Mouse (Mus musculus): ENCODE results near the gene Mdfi. TPM values are rescaled to one million over a fixed set of nuclear protein-coding genes. Genes with fewer than 3 reads are reported as not detected.

Gene Mdfi
- total and polyA plus RNA-seq, 2 experiments from 2014 or later: 1.6 to 21.4 TPM

GRCm38 (mm10) chr17:47815446-47815845 lies 19.0 kb downstream of the Mdfi start:
- TF ChIP-seq CTCF (IDR thresholded peaks at IDR 0.05): no peak
- no peaks in the 10 kb centered on the region for H3K9me3 ChIP-seq (ENCODE audit: low read length)
- no peaks in the 10 kb centered on the region for H3K27me3 ChIP-seq (ENCODE audit: insufficient read depth, low read length)
- no peaks in the 10 kb centered on the region for H3K4me1 ChIP-seq (ENCODE audit: insufficient read depth, low read length)
- WGBS: 59% methylated on average over 10 of the region's 10 CpGs
- no peak for DNase-seq (ENCODE audit: low spot score)
- ATAC-seq (ENCODE audit: low FRiP score): no peak
- no peak overlapping the region for H3K4me2 ChIP-seq (ENCODE audit: low read depth, low read length, poor library complexity, severe bottlenecking)
- no peak overlapping the region for H3K4me3 ChIP-seq (ENCODE audit: low read depth, low read length)
- no peaks in the 10 kb centered on the region for H3K36me3 ChIP-seq (ENCODE audit: insufficient read depth, low read length)
- H3K27ac ChIP-seq (ENCODE audit: low read depth, low read length): no peak overlapping the region
- no peak overlapping the region for H3K9ac ChIP-seq (replicated peaks; ENCODE audit: low read length, poor library complexity, severe bottlenecking)

DNA sequence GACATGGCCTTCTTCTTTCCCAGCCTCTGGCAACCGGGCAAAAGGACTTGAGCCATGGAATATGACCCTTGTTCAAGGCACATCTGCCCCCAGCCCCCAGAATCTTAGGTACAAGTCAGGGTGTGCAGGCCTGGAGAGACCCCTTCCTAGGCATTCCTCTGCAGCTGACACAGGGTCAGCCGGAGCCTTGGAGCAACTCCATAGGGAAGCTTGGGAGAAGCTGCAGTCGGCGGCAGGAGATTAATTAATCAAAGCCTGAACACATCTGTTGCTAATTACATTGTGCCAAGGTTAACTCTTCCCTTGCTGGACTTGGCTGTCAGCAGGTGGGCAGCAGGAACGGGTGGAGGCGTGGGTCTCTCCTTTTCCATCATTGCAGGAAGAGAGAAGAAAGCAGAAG lies 20.0 kb downstream of the Mdfi start:
- Histone ChIP-seq H3K4me2 (ENCODE audit: low read depth, low read length, poor library complexity, severe bottlenecking) (no peak overlapping the region), H3K9ac (replicated peaks; ENCODE audit: low read length, poor library complexity, severe bottlenecking) (no peak overlapping the region), H3K27me3 (ENCODE audit: insufficient read depth, low read length) (no peaks in the 10 kb centered on the region), H3K9me3 (ENCODE audit: low read length) (no peaks in the 10 kb centered on the region), H3K4me3 (ENCODE audit: low read depth, low read length) (no peak overlapping the region), H3K27ac (ENCODE audit: low read depth, low read length) (no peak overlapping the region), H3K36me3 (ENCODE audit: insufficient read depth, low read length) (no peaks in the 10 kb centered on the region), H3K4me1 (ENCODE audit: insufficient read depth, low read length) (no peaks in the 10 kb centered on the region)
- WGBS: 32% methylated on average over 6 of the region's 6 CpGs
- ATAC-seq (ENCODE audit: low FRiP score) (no peak), DNase-seq (ENCODE audit: low spot score) (peak; percentile 24)
- TF ChIP-seq CTCF (IDR thresholded peaks at IDR 0.05): no peak

DNA sequence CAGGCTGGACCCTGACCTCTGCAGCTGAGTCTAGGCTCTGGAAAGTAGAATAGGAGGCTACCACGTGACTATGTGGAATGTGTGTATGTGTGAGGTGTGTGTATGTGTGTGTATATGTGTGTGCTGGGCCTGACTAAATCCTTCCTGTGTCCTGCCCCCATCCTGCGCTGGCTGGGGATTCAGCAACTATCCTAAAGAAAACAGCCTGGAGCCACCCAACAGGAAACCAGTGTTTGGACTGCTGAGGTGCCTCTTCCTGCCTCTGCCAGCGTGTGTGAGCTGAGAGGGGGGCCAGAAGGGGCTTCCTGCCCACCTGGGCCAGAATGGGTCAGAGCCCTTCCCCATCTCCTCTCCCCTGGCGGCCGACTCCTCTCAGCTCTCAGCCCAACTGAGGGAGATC lies 20.9 kb downstream of the Mdfi start:
- H3K9ac ChIP-seq (replicated peaks; ENCODE audit: low read length, poor library complexity, severe bottlenecking): no peak overlapping the region
- no peaks in the 10 kb centered on the region for H3K36me3 ChIP-seq (ENCODE audit: insufficient read depth, low read length)
- no peak overlapping the region for H3K4me2 ChIP-seq (ENCODE audit: low read depth, low read length, poor library complexity, severe bottlenecking)
- DNase-seq (ENCODE audit: low spot score) (no peak), ATAC-seq (ENCODE audit: low FRiP score) (no peak)
- TF ChIP-seq CTCF (IDR thresholded peaks at IDR 0.05): no peak
- H3K9me3 ChIP-seq (ENCODE audit: low read length): no peaks in the 10 kb centered on the region
- no peak overlapping the region for H3K27ac ChIP-seq (ENCODE audit: low read depth, low read length)
- no peak overlapping the region for H3K4me3 ChIP-seq (ENCODE audit: low read depth, low read length)
- H3K4me1 ChIP-seq (ENCODE audit: insufficient read depth, low read length): no peaks in the 10 kb centered on the region
- 62% methylated on average over 5 of the region's 5 CpGs for WGBS
- H3K27me3 ChIP-seq (ENCODE audit: insufficient read depth, low read length): no peaks in the 10 kb centered on the region

DNA sequence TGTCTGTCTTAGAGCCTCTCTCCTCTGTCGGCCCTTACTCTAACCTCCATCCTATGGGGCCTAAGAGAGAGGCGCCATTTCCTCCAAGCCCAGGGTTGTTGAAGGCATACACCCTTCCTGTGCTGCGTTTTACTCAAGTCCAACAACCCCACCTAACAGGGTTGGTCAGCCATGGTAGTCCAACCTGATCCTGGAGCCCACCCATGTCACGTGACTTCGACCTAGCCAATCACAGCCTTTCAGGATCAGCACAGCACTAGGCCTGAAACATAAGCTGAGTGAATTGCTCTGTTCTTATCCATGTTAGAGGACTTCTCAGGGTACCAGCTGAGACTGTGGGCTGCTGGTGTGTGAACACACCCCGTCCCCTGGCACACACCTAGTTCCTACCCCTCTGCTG lies 22.3 kb downstream of the Mdfi start:
- Histone ChIP-seq H3K27me3 (ENCODE audit: insufficient read depth, low read length) (no peaks in the 10 kb centered on the region), H3K4me1 (ENCODE audit: insufficient read depth, low read length) (no peaks in the 10 kb centered on the region), H3K27ac (ENCODE audit: low read depth, low read length) (no peak overlapping the region), H3K9ac (replicated peaks; ENCODE audit: low read length, poor library complexity, severe bottlenecking) (no peak overlapping the region), H3K9me3 (ENCODE audit: low read length) (no peaks in the 10 kb centered on the region), H3K4me2 (ENCODE audit: low read depth, low read length, poor library complexity, severe bottlenecking) (no peak overlapping the region), H3K36me3 (ENCODE audit: insufficient read depth, low read length) (no peaks in the 10 kb centered on the region), H3K4me3 (ENCODE audit: low read depth, low read length) (no peak overlapping the region)
- 85% methylated on average over 6 of the region's 6 CpGs for WGBS
- DNase-seq (ENCODE audit: low spot score) (no peak), ATAC-seq (ENCODE audit: low FRiP score) (no peak)
- no peak for TF ChIP-seq CTCF (IDR thresholded peaks at IDR 0.05)

DNA sequence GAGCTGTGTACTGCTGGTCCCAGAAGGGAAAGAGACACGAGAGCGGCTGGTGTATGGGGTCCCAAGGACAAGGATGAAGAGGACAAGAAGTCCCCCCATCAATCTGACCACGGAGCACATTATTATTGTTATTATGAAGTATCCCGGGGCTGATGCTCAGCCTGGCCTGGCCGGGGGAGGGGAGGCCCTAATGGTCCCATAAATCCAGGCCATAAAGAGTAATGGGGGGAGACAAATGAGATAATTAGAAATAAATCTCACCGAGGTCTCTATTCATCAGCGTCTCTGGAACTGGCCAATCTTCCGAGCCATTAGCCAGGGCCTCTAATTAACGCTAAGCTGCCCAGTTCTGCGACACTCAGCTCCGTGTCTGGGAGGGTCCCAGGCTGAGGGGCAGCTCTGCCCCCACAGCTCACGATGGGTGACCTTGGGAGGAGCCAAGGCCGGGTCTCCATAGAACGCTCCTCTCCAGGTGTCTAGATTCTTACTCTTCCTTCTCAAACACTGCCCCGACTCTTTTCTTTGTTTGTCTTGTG lies 23.2 kb downstream of the Mdfi start:
- DNase-seq (ENCODE audit: low spot score) (no peak), ATAC-seq (ENCODE audit: low FRiP score) (no peak)
- H3K4me2 ChIP-seq (ENCODE audit: low read depth, low read length, poor library complexity, severe bottlenecking): no peak overlapping the region
- no peaks in the 10 kb centered on the region for H3K36me3 ChIP-seq (ENCODE audit: insufficient read depth, low read length)
- H3K4me1 ChIP-seq (ENCODE audit: insufficient read depth, low read length): no peaks in the 10 kb centered on the region
- H3K9me3 ChIP-seq (ENCODE audit: low read length): no peaks in the 10 kb centered on the region
- TF ChIP-seq CTCF (IDR thresholded peaks at IDR 0.05): no peak
- H3K27me3 ChIP-seq (ENCODE audit: insufficient read depth, low read length): no peaks in the 10 kb centered on the region
- H3K27ac ChIP-seq (ENCODE audit: low read depth, low read length): no peak overlapping the region
- no peak overlapping the region for H3K4me3 ChIP-seq (ENCODE audit: low read depth, low read length)
- H3K9ac ChIP-seq (replicated peaks; ENCODE audit: low read length, poor library complexity, severe bottlenecking): no peak overlapping the region
- 76% methylated on average over 15 of the region's 15 CpGs for WGBS

GRCm38 (mm10) chr17:47806230-47806629 lies 28.3 kb downstream of the Mdfi start:
- peak; percentile 42 for DNase-seq (ENCODE audit: low spot score)
- no peak for ATAC-seq (ENCODE audit: low FRiP score)
- no peak overlapping the region for H3K27ac ChIP-seq (ENCODE audit: low read depth, low read length)
- no peak overlapping the region for H3K4me2 ChIP-seq (ENCODE audit: low read depth, low read length, poor library complexity, severe bottlenecking)
- H3K9me3 ChIP-seq (ENCODE audit: low read length): no peaks in the 10 kb centered on the region
- H3K4me1 ChIP-seq (ENCODE audit: insufficient read depth, low read length): no peaks in the 10 kb centered on the region
- H3K9ac ChIP-seq (replicated peaks; ENCODE audit: low read length, poor library complexity, severe bottlenecking): no peak overlapping the region
- no peak overlapping the region for H3K4me3 ChIP-seq (ENCODE audit: low read depth, low read length)
- no peak for TF ChIP-seq CTCF (IDR thresholded peaks at IDR 0.05)
- H3K36me3 ChIP-seq (ENCODE audit: insufficient read depth, low read length): no peaks in the 10 kb centered on the region
- WGBS: 45% methylated on average over 9 of the region's 9 CpGs
- H3K27me3 ChIP-seq (ENCODE audit: insufficient read depth, low read length): no peaks in the 10 kb centered on the region; the same call in 1 of the 2 replicates
